Mouse (Mus musculus) gastrocnemius, postnatal 10 days (tissue): ENCODE results near the gene Pcp4. TPM values are rescaled to one million over a fixed set of nuclear protein-coding genes. Genes with fewer than 3 reads are reported as not detected.
"Not testable (repeated sequence)": the region's sequence is repeated elsewhere in the genome, so short reads cannot be mapped to it uniquely, and the experiment has no call there.

ENCODE experiments used
- DNase-seq: peaks from one replicate; pipeline ENCODE4 v3.0.0; 2021; ENCODE audit warnings: mixed read lengths
- long read RNA-seq, 2 experiments: library from polyadenylated mRNA; stranded (forward); transcript quantifications; one replicate each; pipeline ENCODE4 v2.0.0; 2021
- total RNA-seq, 2 experiments: library from RNA; stranded (reverse); gene quantifications; 2 replicates each; pipeline ENCODE4 v1.2.3; 2021

The Pcp4 gene
- total RNA-seq, result 1 to 10 TPM in 1 of 2 experiments, not detected in 1; 2.4 TPM
- long read RNA-seq, experiment 1, partial matches to known transcripts, result 0 of 1 reads
- long read RNA-seq, experiment 1, other reads (novel, unspliced or antisense), result 0 of 1 reads
- long read RNA-seq, experiment 2, result 0 reads

DNA sequence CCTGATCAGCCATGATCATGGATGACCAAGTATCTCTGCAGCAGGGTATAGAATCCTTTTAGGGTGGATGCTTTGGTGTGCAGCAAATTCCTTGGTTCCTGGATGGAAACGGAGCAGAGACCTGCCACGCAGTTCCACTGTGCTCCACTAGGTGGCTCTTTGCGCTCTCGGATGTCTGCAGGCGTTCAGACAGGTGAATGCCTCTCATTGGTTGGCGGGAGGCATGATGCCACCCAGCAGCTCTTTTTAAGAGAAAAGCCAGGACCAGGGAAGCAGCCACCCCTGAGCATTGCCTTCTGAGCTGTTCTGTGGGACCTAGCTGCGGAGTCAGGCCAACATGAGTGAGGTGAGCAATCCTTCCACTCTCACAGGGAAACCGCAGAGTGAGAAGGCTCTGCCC, at the start of gene Pcp4:
Gene Pcp4, plus strand, starts transcription at position 162 of the 400 bp plus-strand sequence.
- DNase-seq, result peak; percentile 67

DNA sequence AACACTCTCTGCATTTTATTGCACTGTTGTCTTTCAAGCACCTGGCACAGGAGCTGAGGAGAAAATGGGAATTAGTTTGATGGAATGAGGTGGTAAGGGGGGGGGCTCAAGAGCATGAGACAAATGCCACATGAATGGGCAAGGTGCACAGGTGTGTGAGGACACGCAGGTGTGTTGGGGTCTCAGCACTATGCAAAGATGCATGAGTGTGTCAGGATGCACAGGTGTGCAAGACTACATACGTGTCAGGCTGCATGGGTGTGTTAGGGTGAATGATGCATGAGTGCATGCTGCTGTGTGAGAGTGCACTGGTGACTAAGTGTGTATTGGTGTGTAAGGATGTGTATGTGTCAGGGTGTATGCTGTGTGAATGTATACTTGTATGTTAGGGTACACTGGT, 42.4 kb upstream of the Pcp4 start:
- no peak for DNase-seq

DNA sequence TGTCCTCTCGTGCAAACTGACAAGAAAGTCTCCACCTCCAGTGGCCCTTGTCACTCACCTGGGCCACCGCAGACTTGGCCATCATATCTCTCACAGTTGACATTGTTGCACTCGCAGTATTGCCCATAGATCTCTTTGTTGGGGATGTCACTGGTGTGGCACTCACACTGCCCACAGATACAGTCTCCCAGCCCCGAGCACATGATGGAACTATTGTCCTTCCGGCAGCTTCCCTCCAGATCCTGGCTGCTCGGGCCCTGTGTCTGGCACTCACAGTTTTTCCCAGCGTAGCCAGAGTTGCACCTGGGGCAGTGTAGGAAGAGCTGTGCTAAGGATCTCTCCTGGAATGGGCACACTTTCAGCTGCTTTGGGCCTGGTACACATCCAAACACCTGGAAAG, 40.7 kb upstream of the Pcp4 start:
- no peak for DNase-seq

DNA sequence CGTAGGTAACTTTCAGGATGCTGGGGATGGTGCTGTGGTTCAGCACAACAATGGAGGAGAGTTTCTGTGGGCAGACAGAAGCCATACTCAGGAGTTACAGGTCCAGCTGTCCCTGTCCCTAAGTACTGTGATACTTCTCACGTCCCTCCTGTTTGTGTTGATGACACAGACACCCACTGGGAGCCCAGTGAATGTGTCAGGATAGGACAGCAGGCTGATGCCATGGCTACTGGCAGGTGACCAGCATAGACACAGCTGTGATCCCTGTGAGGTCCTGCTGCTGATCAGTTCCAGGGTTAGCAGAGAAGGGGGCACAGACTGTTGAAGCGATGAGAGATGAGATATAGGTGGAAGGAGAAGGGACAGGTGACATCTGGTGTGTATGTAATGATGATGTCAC, 38.4 kb upstream of the Pcp4 start:
- DNase-seq, result no peak

DNA sequence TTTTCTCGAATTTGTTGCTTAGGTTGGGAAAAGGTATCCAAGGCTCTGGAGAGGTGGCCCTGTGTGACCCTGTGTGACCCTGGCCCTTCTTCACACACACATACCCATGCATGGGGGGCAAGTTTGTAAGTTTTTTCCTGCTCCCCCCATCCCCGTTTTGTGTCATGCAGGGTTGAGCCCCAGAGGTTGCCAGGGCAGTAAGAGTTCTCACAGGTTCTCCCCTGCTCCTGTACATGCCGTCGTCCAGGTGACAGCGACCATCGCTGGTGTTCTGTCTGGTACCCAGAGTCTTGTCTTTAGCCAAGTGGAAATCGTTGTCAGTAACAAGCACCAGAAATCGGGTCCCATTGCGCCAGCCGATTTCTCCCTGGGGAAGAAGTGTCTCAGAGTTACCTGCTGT, 34.1 kb upstream of the Pcp4 start:
- no peak for DNase-seq

DNA sequence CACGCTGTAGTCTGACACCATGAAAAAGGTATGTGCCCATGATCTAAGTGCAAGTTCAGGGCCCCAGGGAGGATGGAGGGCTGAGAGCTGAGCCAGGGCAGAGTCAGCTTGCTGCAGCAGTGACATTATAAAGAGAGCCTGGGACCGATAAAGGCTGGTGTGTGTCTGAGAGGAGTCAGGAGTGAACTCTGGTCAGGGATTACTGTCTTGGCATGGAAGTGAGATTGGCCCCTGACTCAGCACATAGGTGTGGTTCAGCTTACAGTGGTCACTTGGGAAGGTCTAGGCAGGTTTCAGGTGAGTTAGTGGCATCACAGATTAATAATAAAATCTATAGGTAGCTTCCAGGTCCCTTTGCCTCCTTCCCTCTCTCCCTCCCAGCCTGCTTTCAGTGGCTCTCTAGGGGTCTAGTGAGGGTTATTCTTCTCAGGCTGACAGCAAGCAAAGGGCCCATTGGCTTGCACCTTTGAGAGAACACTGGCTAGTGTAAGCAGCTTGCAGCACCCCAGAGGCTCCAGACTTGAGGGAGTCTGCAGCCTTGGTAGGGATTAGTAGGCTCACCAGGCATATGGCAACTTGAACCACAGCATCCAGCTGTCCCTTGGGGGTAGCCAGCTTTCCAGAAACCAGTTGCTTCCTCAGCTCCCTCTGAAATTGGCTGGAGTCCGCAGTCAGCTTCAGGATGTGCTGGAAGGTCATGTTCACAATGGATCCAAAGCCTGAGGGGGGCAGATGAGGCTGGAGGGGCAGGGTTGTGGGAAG, 33.2 kb upstream of the Pcp4 start:
- DNase-seq, result no peak

DNA sequence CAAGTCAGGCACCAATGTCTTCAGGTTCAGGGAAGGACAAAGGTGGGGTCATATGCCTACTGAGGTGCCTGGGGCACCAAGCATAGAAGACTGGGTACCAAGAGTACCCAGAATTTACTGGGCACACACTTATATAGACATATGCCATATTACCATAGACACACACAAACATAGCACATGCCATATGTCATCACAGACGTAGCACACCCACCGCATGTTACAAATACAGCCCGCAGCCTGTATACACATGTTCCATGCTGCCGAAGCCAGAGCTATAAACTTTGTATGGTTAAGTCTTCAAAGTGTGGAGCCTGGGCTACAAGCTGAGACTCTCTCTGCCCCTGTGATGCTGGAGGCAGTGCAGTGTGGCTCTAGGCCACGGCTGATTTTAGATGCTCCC, 28.5 kb upstream of the Pcp4 start:
- no peak for DNase-seq

DNA sequence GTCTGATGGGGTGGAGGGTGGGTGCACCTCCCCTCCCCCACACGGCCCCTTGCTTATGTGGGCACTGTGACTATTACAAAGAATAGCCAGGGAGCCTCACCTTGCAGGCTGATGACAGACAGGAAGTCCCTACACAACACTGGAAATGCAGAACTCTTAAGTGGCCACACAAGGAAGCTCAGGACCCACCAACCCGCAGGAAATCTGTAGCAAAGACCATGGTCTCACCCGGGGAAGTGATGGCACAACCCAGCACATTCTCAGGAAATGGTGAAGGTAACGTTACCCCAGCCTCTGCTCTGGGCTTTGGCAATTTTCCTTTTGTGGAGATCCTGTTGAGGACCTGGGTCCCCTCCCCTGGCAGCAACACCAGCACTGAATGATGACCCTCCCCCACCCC, 27.7 kb upstream of the Pcp4 start:
- DNase-seq, result no peak

DNA sequence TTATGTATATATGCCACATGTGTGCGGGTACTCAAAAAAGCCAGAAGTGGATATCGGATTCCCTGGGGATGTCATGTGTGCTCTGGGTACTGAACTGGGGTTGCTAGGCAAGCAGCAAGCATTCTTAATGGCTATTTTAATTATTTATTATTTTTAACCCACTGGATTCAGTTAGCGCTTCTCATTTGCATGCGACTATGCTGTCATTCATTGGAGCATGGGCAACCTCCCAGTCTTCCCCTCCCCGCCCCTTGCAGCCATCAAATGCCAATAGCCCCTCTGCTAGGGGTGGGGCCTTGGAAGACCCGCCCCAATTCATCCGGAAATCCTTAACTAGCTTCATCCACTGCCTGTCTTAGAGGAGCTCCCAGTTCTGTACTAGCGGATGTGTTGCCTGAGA, 26.5 kb upstream of the Pcp4 start:
- DNase-seq, result no peak

DNA sequence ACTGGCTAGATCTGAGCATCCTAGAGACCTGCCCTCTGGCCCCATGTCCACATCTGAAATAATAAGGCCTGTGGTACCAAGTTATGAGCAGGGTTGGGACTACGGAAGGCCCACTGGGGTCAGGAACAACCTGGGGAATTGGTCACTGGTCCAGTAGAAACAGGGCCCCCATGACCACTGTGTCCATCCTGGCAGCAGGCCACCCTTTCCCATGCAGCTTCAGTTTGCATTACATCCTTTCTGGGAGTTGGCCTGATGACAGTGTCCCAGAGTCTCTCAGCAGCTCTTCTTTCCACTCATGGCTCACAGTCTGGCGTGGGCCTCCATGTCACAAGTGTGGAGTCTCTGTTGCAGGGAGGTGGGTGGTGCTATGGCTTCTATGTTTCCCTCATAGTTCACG, 25.6 kb upstream of the Pcp4 start:
- DNase-seq, result no peak

DNA sequence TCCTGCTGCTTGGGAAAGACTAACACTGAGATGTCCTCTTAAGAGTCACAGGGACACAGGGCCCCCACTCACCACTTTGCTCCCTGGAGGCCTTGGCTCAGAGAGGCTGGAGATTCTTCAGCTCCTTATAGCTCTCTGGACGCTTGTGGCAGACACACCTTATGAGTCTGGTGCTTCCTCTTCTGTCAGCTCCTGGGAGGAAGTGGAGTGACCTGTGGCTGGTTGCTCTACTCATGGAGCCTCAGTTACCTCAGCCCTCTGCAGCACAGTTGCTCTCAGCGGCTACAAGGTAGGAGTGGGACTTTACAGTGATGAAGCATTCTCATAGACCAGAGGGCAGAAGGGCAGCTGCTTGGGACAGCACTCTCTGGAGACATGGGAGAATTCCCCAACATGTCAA, 23.9 kb upstream of the Pcp4 start, which contains the start of gene Itgb2l:
Gene Itgb2l, minus strand, starts transcription at position 152 of the 400 bp plus-strand sequence.
- DNase-seq, result no peak

DNA sequence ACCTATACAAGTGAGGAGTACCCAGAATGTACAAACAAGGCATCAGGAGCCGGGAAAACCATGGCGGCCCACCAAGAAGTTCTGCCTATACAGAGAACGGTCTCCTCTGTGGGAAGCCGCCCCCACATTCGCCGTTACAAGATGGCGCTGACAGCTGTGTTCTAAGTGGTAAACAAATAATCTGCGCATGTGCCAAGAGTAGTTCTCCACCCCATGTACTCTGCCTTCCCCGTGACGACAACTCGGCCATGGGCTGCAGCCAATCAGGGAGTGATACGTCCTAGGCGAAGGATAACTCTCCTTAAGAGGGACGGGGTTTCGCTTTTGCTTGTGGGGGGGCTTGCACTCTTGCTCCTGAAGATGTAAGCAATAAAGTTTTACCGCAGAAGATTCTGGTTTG, 16.5 kb upstream of the Pcp4 start:
- DNase-seq, result not testable (repeated sequence)

DNA sequence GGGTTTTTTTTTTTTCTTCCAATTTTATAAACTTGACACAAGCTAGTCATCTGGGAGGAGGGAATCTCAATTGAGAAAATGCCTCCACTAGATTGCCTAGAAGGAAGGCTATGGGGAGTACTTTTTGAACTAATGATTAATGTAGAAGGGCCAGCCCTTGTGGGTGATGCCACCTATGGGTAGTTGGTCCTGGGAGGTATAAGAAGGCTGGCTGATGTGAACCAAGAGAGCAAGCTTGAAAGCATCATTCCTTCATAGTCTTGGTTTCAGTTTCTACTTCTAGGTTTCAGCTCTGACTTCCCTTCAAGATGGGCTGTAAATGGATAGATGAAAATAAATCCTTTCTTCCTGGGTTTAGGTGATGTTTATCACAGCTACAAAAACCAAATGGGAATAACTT, 13.3 kb upstream of the Pcp4 start:
- DNase-seq, result no peak

DNA sequence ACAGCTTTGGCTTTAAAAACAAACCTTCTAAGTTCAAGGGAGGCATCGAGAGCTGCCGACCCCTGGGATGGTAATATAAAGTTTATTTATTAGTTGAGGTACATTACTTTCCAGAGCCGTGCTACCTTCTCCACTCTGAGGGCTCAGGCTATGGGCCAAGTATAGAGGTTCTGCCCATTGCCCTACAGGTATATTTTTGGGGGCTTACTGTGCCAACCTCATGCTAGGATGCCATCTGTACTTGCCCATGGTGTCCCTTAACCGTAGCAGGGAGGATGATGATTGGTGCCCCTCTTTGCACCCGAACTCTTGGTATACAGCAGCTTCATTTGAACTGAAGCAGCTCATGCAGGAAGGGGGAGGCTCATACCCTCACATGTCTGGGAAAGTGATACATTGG, 9.8 kb upstream of the Pcp4 start:
- no peak for DNase-seq

DNA sequence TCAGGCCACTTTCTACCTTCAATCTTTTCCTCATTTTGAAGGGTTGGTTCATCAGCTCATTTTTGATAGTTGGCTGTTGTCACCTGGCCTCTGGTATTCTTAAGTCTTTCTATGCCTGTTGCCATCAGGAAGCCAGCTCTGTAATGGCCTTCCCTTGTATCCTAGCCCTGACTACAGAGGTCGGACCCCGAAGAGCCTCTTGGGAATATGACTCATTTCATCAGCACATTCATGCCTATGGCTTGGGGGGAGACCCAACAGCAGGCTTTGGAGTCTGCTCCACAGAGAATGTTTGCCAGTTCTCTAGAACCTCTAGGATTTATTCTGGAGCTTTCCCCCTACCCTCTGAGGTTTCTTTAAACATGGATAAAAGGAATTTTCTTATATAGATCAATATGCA, 8.1 kb upstream of the Pcp4 start:
- no peak for DNase-seq

DNA sequence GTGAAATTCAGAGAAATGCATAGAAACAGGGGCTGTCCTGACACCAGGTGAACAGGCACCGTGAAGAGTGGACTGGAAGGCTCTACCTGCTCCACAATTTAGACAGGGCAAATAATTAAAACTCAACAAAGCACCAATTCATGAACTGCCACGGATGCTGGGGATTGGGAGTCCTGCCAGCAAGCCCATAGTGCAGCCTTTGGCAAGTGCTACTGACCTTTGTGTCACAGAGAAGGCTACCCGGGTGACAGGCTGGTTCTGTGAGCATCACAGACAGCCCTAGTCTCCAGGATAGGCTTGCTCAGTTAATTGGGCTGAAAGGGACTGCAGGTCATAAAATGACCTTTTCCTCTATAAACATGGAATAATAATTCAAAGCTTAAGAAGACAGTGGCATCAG, 6.6 kb upstream of the Pcp4 start:
- DNase-seq, result no peak

DNA sequence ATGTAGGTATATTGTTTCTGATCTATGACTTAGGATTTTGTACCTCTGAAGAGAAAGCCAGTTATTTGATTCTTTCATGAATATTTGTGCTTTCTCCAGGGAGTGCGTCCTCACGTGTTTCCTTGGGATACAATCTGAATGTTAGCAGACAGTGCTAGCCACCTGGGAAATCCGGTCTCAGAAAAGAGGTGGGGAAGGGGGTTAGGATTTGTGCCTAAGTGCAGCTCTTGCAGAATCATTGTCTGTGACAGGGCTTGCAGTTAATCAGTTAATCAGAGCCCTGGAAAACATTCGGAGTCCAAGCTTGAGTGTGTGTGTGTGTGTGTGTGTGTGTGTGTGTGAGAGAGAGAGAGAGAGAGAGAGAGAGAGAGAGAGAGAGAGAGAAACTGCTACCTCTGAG, 605 bp downstream of the Pcp4 start:
- no peak for DNase-seq

DNA sequence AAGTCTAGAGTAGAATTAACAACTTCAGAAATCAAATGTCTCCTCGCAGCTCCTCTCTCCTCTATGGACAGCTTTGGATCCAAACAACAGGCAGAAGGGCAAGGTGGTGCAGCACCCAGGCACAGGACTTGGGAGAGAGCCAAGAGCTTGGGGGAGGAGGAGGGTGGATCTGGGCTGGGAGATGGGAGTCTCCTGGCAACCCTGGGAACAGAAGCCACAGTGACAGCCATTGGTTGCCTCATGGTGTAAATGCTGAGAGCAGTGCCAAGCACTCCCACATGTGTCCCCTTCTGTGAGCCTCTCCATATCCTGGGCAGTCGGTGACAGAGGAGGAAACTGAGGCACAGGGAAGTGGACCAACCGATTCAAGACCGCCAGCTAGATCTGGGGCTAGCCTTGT, 1.3 kb downstream of the Pcp4 start:
- no peak for DNase-seq

DNA sequence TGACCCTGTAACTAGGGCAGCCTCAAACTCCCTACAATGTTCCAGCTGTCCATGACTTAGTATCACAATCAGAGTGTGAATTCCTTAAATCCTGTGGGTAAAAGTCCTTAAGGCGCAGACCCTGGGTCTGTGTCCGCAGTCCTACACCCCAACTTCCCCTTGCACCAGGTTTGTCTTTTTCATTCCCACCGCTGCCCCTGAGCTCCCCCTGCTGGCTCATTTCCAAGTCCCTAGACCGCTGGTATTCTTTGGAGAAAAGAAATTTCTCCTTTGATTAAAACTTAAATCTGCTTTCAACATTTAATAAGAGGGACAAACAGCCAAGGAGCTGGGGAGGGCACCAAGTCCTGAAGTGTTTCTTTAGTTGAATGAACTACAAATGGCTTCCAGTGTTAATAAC, 2.2 kb downstream of the Pcp4 start:
- no peak for DNase-seq

DNA sequence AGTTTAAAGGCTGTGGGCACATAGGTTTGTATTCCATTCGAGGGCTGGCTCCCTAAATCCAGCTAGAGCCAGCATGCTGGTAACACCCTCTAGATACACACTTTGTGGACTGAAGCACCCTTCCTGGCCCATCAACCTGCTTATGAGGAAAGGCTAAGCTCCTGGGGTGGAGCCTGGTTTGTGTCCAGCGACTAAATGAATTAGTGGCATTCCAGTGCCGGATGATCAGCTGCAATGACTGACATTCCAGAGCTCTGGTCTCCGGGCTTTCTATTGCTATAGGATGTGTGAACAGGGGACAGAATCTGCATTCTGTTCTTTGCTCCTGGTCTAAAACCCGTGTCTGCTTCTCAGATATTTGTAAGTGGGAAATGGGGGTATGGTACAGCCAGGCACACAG, 5.0 kb downstream of the Pcp4 start:
- DNase-seq, result no peak

DNA sequence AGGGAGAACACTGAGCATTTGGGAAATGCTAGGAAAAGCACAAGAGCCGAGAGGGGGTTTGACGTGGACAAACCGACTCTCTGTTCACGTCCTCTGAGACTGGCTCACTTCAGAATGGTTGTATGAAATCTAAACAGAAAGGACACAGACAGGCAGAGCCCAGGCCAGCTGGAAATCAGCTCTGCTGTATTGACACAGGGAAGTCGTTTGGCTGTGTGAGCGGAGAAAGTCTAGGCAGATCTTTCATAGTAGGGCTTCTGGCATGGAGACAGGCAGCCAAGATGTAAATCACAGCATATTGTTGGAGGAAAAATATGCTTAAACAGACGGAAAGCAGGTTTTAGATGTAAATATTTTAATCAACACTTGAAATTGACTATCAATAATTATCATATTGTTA, 5.4 kb downstream of the Pcp4 start:
- no peak for DNase-seq

DNA sequence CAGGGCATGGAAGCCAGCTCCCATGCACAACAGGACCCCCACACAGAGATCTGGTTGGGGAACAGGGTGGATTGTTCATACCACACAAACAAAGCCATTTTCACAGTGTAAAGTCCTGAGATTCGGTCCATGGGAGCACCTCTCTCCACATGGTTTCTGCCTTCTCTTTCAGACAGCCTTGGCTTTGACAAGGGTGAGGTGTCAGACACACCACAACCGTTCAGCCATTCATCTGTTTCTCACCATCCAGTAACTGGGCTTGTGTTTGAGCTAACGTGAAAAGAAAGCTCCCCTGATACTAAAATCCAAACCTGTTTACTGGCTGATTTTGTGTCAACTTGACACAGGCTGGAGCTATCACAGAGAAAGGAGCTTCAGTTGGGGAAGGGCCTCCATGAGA, 6.8 kb downstream of the Pcp4 start:
- DNase-seq, result no peak

DNA sequence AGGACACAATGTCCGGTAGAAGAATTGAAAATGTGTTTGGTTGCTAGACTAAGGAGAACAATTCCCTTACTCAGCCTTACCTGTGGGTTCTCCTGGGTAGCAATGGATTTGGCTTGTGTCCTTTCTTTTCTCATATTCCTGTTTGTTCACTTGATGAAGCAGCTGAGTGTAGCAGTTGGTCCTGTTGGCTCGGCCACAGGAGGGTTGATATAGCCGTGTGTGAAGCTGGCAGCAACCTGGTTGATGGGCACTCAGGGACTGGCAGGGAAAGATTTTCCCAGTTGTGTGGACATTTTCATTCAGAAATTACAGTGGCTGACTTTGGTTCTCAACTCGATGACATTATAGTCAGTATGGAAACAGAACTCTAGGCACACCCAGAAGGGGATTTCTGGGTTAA, 14.4 kb downstream of the Pcp4 start:
- no peak for DNase-seq

DNA sequence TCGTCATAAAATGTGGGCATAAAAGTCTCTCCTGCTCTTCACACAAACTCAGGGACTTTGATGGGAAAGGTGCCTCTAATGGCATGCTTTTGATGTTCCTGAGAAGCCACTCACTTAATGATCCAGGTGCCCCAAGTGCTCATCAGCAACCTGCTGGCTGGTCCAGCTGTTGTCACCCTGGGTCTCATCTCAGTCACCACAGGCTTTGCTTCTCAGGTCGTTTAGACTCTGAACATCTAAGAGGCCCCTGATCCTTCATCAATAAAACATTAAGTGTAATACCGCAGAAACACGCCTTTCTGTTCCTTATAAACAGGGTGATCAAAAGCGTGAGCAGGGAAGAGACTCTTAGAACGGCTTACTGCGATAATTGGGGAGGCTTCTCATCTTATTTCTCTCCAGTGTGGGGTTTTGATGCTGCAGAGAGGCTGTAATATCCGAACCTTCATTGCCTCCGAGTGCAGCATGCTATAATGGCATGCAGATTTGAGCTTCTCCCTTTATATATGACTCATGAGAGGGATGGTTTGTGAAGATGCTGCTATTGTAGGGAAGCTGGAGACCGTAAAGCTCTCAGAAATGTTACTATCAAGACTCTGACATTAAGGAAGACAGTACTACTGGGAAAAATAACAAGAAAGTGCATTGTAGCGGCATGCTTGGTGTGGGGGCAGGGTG, 19.7 kb downstream of the Pcp4 start:
- no peak for DNase-seq
